In the genomic region with DNA sequence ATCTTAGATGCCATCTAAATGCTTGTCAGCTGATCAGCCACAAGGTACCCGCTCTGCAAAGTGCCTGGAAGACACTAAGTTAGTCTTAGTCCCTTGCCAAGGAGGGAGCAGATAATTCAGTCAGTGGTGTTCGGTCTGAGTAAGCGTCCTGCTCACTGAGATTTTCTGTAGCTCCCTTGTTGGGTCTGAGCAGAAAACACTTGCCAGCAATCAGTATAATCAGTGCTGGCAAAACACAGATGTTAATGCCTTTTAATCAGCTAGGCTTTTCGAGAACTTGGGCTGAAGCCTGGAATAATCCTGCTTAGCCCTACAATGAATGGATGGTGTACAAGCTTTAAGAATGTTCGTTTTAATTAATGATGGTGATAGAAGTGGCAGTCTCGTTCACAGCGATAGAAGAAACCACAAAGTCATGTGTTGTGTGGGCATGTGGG, we compare ENCODE assay signal across 10 mouse cellular contexts.
A peak's percentile ranks its signal among the peaks of the same experiment; 100 is the strongest.
DNase-seq lines count a peak whose midpoint lies in the region; ATAC-seq lines count a peak whose summit lies in the region.
"Had no signal": no experiment of that assay in that cellular context is flagged by ENCODE, and none has a peak within 500 bp of the region (broad histone marks: within the 10 kb centered on the region; RNA-seq: fewer than 3 reads in every experiment).

No protein-coding gene starts in this region.

- H3K27me3 ChIP-seq in heart, embryonic 14.5 days (ENCODE audit: control insufficient read depth, insufficient read depth, low read length), result no peaks in the 10 kb centered on the region
- no peaks in the 10 kb centered on the region for H3K27me3 ChIP-seq in midbrain, embryonic 10.5 days (ENCODE audit: low read depth, poor library complexity, severe bottlenecking)

- H3K4me2 ChIP-seq in heart, embryonic 14.5 days (ENCODE audit: low read length), result peak overlapping the region; percentile 38

- H3K4me1 ChIP-seq in heart, embryonic 14.5 days (ENCODE audit: control insufficient read depth in 2 of 2, insufficient read depth in 2 of 2, low read length in 2 of 2), result peaks cover 0 to 14% of the 10 kb centered on the region in 2 experiments; a peak in 2 of 4 replicates
- H3K4me1 ChIP-seq in midbrain, embryonic 10.5 days, result peaks cover 29% of the 10 kb centered on the region

- H3K9ac ChIP-seq in heart, embryonic 14.5 days (ENCODE audit: low read length), result no peak overlapping the region

- intact Hi-C loops in left cerebral cortex, postnatal 25 days (cut with DNase I), result no loop called here

- H3K4me3 ChIP-seq in heart, embryonic 14.5 days (ENCODE audit: control insufficient read depth in 1 of 2, insufficient read depth in 1 of 2, low read depth in 1 of 2, low read length in 2 of 2), result no peak overlapping the region
- no peak overlapping the region for H3K4me3 ChIP-seq in midbrain, embryonic 10.5 days

- DNase-seq in embryo, embryonic 11 days, result peak; percentile 28
- no peak for DNase-seq in embryo, embryonic 10.5 days (ENCODE audit: low spot score)
- DNase-seq in Muller cell, postnatal 12 days (ENCODE audit: inconsistent ontology term), result peak; percentile 94
- DNase-seq in midbrain, embryonic 10.5 days (ENCODE audit: low spot score), result no peak
- DNase-seq in adrenal gland, postnatal 25 days, result no peak
- no peak for DNase-seq in left cerebral cortex, postnatal 25 days (ENCODE audit: low spot score in 2 of 2)
- DNase-seq in adipocyte (ENCODE audit: low spot score), result no peak
- DNase-seq: lung, adult 2 months had no signal

- ATAC-seq in heart, embryonic 14.5 days (ENCODE audit: insufficient number of reproducible peaks, insufficient read depth, low FRiP score, low read depth), result no peak
- ATAC-seq: inflammation-experienced regulatory T-cells, adult 6 months had no signal

- H3K36me3 ChIP-seq in heart, embryonic 14.5 days (ENCODE audit: control insufficient read depth, insufficient read depth, low read length), result no peaks in the 10 kb centered on the region
- no peaks in the 10 kb centered on the region for H3K36me3 ChIP-seq in midbrain, embryonic 10.5 days

- no peaks in the 10 kb centered on the region for H3K9me3 ChIP-seq in heart, embryonic 14.5 days (ENCODE audit: control insufficient read depth, low read length)
- no peaks in the 10 kb centered on the region for H3K9me3 ChIP-seq in midbrain, embryonic 10.5 days (replicated peaks)

- H3K27ac ChIP-seq in heart, embryonic 14.5 days (replicated peaks in 1 of 2; ENCODE audit: control insufficient read depth in 1 of 2, insufficient read depth in 1 of 2, low read depth in 2 of 2, low read length in 2 of 2), result peak overlapping the region in 1 of 2 experiments; percentile 24; a peak in 1 of 4 replicates
- H3K27ac ChIP-seq in midbrain, embryonic 10.5 days (replicated peaks), result peak overlapping the region; percentile 10; the same call in 1 of the 2 replicates

- 19% methylated on average over 7 of the region's 7 CpGs for WGBS in heart, embryonic 14.5 days
- WGBS in midbrain, embryonic 10.5 days, result 11% methylated on average over 7 of the region's 7 CpGs

Comparison
In these comparisons a context has a peak if more than half of its experiments do, and no peak if none do; other contexts are left out.
1. DNase-seq: peak in embryo, embryonic 11 days (single experiment) and Muller cell, postnatal 12 days (single experiment); none in embryo, embryonic 10.5 days (single experiment), midbrain, embryonic 10.5 days (single experiment), adrenal gland, postnatal 25 days (single experiment), left cerebral cortex, postnatal 25 days (0 of 2) and adipocyte (single experiment).